In genomic region chr11:35171505-35171904, GRCm38 (mm10) we compare ENCODE assay signal across 16 mouse cellular contexts. TPM values are rescaled to one million over a fixed set of nuclear protein-coding genes. Genes with fewer than 3 reads are reported as not detected.
"Had no signal": no experiment of that assay in that cellular context is flagged by ENCODE, and none has a peak within 500 bp of the region (broad histone marks: within the 10 kb centered on the region; RNA-seq: fewer than 3 reads in every experiment).

No protein-coding gene starts in this region.

- H3K4me3 ChIP-seq: limb, embryonic 12.5 days; limb, embryonic 15.5 days; midbrain, embryonic 13.5 days; stomach, embryonic 15.5 days had no signal

- H3K4me1 ChIP-seq: midbrain, embryonic 13.5 days; stomach, embryonic 15.5 days had no signal

- H3K27ac ChIP-seq: limb, embryonic 12.5 days; limb, embryonic 15.5 days; liver, embryonic 14.5 days; macrophage; midbrain, embryonic 13.5 days; stomach, embryonic 15.5 days had no signal

- DNase-seq: kidney, adult 18-20 months; kidney, adult 9 months; kidney, postnatal 14 days; liver, postnatal 0 days; lung, embryonic 14.5 days; right cerebral cortex, postnatal 14 days; spleen, adult 18-20 months; thymus, adult 18-20 months; thymus, postnatal 14 days; thymus, postnatal 4 days had no signal

RNA-seq across cellular contexts. Expression of gene Slit3, which starts 50.5 kb away (rescaled TPM):
- polyA plus RNA-seq: macrophage had no signal
